Mouse (Mus musculus) midbrain, embryonic 11.5 days (tissue): ENCODE results near the gene Agpat3. TPM values are rescaled to one million over a fixed set of nuclear protein-coding genes. Genes with fewer than 3 reads are reported as not detected.

Experiments
- ATAC-seq: fragments of 200-750 bp; cut with Nextera tagmentation; 2 replicates; pipeline ENCODE4 v1.8.0; 2017; ENCODE audit warnings: moderate TSS enrichment, moderate library complexity; ENCODE audit not compliant: low FRiP score
- DNase-seq: peaks from one replicate; pipeline ENCODE4 v3.0.0; 2015; ENCODE audit warnings: low spot score; ENCODE audit errors: missing footprints
- H3K27ac ChIP-seq: fragments of 300-500 bp; sonication (generic); 2 replicates; pipeline ENCODE4 v1.5.1; 2014; ENCODE audit warnings: low read depth, low read length
- H3K27me3 ChIP-seq: fragments of 300-500 bp; sonication (generic); 2 replicates; pipeline ENCODE4 v1.6.1; 2014; ENCODE audit warnings: mild to moderate bottlenecking, low read length, moderate library complexity, mixed read lengths; ENCODE audit not compliant: control insufficient read depth, insufficient read depth
- H3K36me3 ChIP-seq: fragments of 300-500 bp; sonication (generic); 2 replicates; pipeline ENCODE4 v1.6.1; 2014; ENCODE audit warnings: mild to moderate bottlenecking, low read length, moderate library complexity, mixed read lengths; ENCODE audit not compliant: control insufficient read depth, insufficient read depth
- H3K4me1 ChIP-seq: fragments of 300-500 bp; sonication (generic); 2 replicates; pipeline ENCODE4 v1.6.1; 2014; ENCODE audit warnings: low read length; ENCODE audit not compliant: control insufficient read depth, insufficient read depth
- H3K4me2 ChIP-seq: fragments of 300-500 bp; sonication (generic); 2 replicates; pipeline ENCODE4 v1.6.1; 2014; ENCODE audit warnings: mild to moderate bottlenecking, moderate library complexity
- H3K4me3 ChIP-seq: fragments of 300-500 bp; sonication (generic); 2 replicates; pipeline ENCODE4 v1.5.1; 2014; ENCODE audit warnings: low read depth, low read length
- H3K9ac ChIP-seq: fragments of 300-500 bp; sonication (generic); 2 replicates; pipeline ENCODE4 v1.6.1; 2014; ENCODE audit warnings: low read length
- H3K9me3 ChIP-seq: fragments of 300-500 bp; sonication (generic); 2 replicates; pipeline ENCODE4 v1.6.1; 2016; ENCODE audit warnings: low read length; ENCODE audit not compliant: control insufficient read depth
- WGBS: fragments of 180-500 bp; shearing (Covaris S2); extraction: QIAGEN DNeasy Blood & Tissue Kit; methylation state at CpG from one replicate; pipeline ENCODE4 v1.1.7; 2014; 5-methylcytosine and 5-hydroxymethylcytosine counted together
- polyA plus RNA-seq: library from polyadenylated mRNA; unstranded; fragments of >200 nt; fragmentation: Nextera tagmentation; extraction: Ambion mirVana; gene quantifications from 2 replicates; pipeline ENCODE4 v1.2.1, GENCODE M21; 2014

Agpat3 gene
- polyA plus RNA-seq, 1 experiment from 2014 or later = 46.3 TPM

GRCm38 (mm10) chr10:78388216-78388980, 36.1 kb upstream of the Agpat3 start:
- whole genome bisulfite sequencing = 69% methylated on average over 20 of the region's 20 CpGs
- Histone ChIP-seq H3K9ac (no peak overlapping the region), H3K36me3 (no peaks in the 10 kb centered on the region), H3K4me2 (no peak overlapping the region), H3K4me3 (no peak overlapping the region), H3K27me3 (peaks cover 13% of the 10 kb centered on the region), H3K27ac (no peak overlapping the region), H3K9me3 (no peaks in the 10 kb centered on the region), H3K4me1 (no peaks in the 10 kb centered on the region)
- ATAC-seq (no peak), DNase-seq (no peak)

- H3K27ac ChIP-seq = no peak overlapping the region
- WGBS = 80% methylated on average over 5 of the region's 5 CpGs
- H3K4me1 ChIP-seq = no peaks in the 10 kb centered on the region
- no peak overlapping the region for H3K4me2 ChIP-seq
- no peaks in the 10 kb centered on the region for H3K9me3 ChIP-seq
- no peak for ATAC-seq
- H3K9ac ChIP-seq = no peak overlapping the region
- no peak for DNase-seq
- no peaks in the 10 kb centered on the region; the same call in none of the 2 replicates for H3K27me3 ChIP-seq
- H3K4me3 ChIP-seq = no peak overlapping the region
- H3K36me3 ChIP-seq = no peaks in the 10 kb centered on the region
Observed at GRCm38 (mm10) chr10:78385520-78385919, 33.2 kb upstream of the Agpat3 start.

DNA sequence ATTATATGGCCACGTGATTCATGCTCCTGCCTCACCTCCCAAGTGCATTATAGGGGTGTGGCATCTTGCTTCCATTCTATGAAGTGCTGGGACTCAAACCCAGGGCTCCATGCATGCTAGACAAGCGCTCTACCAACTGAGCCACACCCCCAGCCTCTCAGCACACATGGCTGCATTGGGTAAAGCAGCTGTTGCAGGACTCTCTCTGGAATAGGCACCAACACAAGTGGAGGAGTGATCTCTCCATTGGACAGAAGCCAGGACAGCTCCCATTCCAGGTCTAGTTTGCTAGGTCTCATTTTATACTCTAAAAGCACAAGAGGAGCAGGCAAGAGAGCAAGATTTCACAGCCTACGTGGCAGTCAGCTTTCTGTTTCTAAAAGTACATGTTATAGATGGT, 31.3 kb upstream of the Agpat3 start:
- Histone ChIP-seq H3K27ac (no peak overlapping the region), H3K9me3 (no peaks in the 10 kb centered on the region), H3K36me3 (no peaks in the 10 kb centered on the region), H3K4me1 (no peaks in the 10 kb centered on the region), H3K4me2 (no peak overlapping the region), H3K4me3 (no peak overlapping the region), H3K9ac (no peak overlapping the region), H3K27me3 (no peaks in the 10 kb centered on the region)
- WGBS = 75% methylated on average over 3 of the region's 3 CpGs
- DNase-seq (no peak), ATAC-seq (no peak)

DNA sequence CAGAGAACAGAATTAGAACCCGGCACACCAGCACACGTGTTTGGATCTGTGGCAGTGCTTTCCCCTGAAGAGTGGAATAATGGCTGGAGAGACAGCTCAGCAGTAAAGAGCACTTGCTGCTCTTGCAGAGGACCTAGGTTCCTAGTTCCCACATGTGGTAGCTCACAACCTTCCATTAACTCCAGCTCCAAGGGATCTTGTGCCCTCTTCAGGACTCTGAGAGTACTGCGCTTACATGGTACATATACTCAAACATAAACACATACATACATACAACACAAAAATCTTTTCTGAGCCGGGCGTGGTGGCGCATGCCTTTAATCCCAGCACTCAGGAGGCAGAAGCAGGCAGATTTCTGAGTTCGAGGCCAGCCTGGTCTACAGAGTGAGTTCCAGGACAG, 26.2 kb upstream of the Agpat3 start:
- Histone ChIP-seq H3K4me3 (no peak overlapping the region), H3K9ac (no peak overlapping the region), H3K4me1 (no peaks in the 10 kb centered on the region), H3K9me3 (no peaks in the 10 kb centered on the region), H3K4me2 (no peak overlapping the region), H3K27ac (no peak overlapping the region), H3K36me3 (no peaks in the 10 kb centered on the region), H3K27me3 (no peaks in the 10 kb centered on the region)
- no peak for ATAC-seq
- WGBS = 91% methylated on average over 7 of the region's 7 CpGs
- no peak for DNase-seq

GRCm38 (mm10) chr10:78372681-78373668, 20.7 kb upstream of the Agpat3 start:
- no peak overlapping the region for H3K4me3 ChIP-seq
- ATAC-seq (no peak), DNase-seq (no peak)
- H3K9me3 ChIP-seq = no peaks in the 10 kb centered on the region
- H3K27ac ChIP-seq = no peak overlapping the region
- no peak overlapping the region for H3K9ac ChIP-seq
- no peaks in the 10 kb centered on the region for H3K36me3 ChIP-seq
- 68% methylated on average over 27 of the region's 27 CpGs for whole genome bisulfite sequencing
- no peaks in the 10 kb centered on the region for H3K4me1 ChIP-seq
- H3K4me2 ChIP-seq = no peak overlapping the region
- H3K27me3 ChIP-seq = no peaks in the 10 kb centered on the region

GRCm38 (mm10) chr10:78371746-78372145, 19.5 kb upstream of the Agpat3 start:
- WGBS = 89% methylated on average over 6 of the region's 6 CpGs

GRCm38 (mm10) chr10:78367586-78367985, 15.3 kb upstream of the Agpat3 start:
- Histone ChIP-seq H3K9ac (no peak overlapping the region), H3K4me3 (no peak overlapping the region), H3K4me2 (no peak overlapping the region), H3K36me3 (no peaks in the 10 kb centered on the region), H3K4me1 (no peaks in the 10 kb centered on the region), H3K27me3 (no peaks in the 10 kb centered on the region), H3K27ac (no peak overlapping the region), H3K9me3 (no peaks in the 10 kb centered on the region)
- 35% methylated on average over 4 of the region's 4 CpGs for WGBS
- no peak for DNase-seq
- ATAC-seq = no peak

More at GRCm38 (mm10) chr10:78371746-78372145, 19.5 kb upstream of the Agpat3 start:
- Histone ChIP-seq H3K27ac (no peak overlapping the region), H3K27me3 (no peaks in the 10 kb centered on the region), H3K4me1 (no peaks in the 10 kb centered on the region), H3K4me3 (no peak overlapping the region), H3K9ac (no peak overlapping the region), H3K9me3 (no peaks in the 10 kb centered on the region), H3K4me2 (no peak overlapping the region), H3K36me3 (no peaks in the 10 kb centered on the region)
- ATAC-seq (no peak), DNase-seq (no peak)

- Histone ChIP-seq H3K4me2 (no peak overlapping the region), H3K4me1 (no peaks in the 10 kb centered on the region), H3K27me3 (no peaks in the 10 kb centered on the region), H3K9ac (no peak overlapping the region), H3K27ac (no peak overlapping the region), H3K9me3 (no peaks in the 10 kb centered on the region), H3K36me3 (no peaks in the 10 kb centered on the region), H3K4me3 (no peak overlapping the region)
- WGBS = 78% methylated on average over 9 of the region's 9 CpGs
- no peak for DNase-seq
- ATAC-seq = no peak
Observed at GRCm38 (mm10) chr10:78366851-78367312, 14.6 kb upstream of the Agpat3 start.
